Mouse (Mus musculus) megakaryocyte, embryonic 14.5 days (primary cell): ENCODE measurements at regions not wholly inside any gene's neighbourhood (a gene's known extent, or its start where the extent isn't known, plus 50 kb on each side); places are given as distances from the start of the nearest gene placed in this dataset.

ENCODE experiments used
- FLI1 ChIP-seq: IDR thresholded peaks from 2 replicates; pipeline ENCODE4 v1.6.1; 2012; ENCODE audit warnings: low read length, inconsistent platforms, mixed read lengths
- GATA1 ChIP-seq: IDR thresholded peaks from 3 replicates; pipeline ENCODE4 v1.6.1; 2012; ENCODE audit warnings: mixed read lengths, low read length, inconsistent platforms, borderline replicate concordance

DNA sequence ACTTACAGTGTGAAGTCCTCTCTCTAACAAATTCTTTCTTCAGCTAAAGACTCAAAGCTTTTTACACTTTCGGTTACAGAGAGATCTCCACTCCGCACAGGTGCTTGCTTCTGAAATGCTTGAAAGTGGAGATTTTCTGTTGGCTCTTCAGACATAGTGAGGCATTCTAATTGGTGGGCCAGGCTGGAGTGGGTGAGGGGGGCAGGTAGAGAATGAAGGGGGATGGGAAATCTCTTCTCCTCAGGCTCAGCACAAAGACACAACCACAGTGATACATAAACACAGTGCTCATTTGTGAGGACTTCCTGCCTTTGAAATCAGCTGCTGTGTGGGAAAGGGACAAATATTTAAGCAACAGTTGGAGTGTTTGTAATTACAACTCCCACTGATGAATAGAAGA is 109.1 kb upstream of the Syt6 start:
- TF ChIP-seq GATA1 (no peak), FLI1 (no peak)
